Mouse (Mus musculus): ENCODE measurements around the gene Six2. TPM values are rescaled to one million over a fixed set of nuclear protein-coding genes. Genes with fewer than 3 reads are reported as not detected.
A peak's percentile ranks its signal among the peaks of the same experiment; 100 is the strongest.
"Not testable (repeated sequence)": the region's sequence is repeated elsewhere in the genome, so short reads cannot be mapped to it uniquely, and the experiment has no call there.

Six2 gene
- total RNA-seq, 2 experiments from 2014 or later = 0.24 to 0.61 TPM

DNA sequence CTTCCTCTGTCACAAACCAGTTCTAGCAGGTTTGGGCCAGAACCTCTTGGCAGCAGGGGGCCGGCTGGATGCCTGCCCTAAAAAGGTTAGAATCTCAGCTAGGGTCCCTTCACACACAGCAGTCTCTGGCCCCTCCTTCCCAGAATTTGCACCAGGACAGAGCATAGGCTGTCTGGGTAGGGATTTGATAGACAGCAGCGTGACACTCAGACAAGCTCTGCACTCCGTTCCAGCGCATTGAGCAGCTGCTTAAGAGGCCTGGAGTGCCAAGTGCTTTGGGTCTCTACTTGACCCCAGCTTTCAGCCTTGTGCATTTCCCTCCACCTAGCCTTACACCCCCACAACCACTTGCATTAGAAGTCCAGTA, 2.9 kb upstream of the Six2 start:
- intact Hi-C loops (cut with DNase I) = no loop called here

DNA sequence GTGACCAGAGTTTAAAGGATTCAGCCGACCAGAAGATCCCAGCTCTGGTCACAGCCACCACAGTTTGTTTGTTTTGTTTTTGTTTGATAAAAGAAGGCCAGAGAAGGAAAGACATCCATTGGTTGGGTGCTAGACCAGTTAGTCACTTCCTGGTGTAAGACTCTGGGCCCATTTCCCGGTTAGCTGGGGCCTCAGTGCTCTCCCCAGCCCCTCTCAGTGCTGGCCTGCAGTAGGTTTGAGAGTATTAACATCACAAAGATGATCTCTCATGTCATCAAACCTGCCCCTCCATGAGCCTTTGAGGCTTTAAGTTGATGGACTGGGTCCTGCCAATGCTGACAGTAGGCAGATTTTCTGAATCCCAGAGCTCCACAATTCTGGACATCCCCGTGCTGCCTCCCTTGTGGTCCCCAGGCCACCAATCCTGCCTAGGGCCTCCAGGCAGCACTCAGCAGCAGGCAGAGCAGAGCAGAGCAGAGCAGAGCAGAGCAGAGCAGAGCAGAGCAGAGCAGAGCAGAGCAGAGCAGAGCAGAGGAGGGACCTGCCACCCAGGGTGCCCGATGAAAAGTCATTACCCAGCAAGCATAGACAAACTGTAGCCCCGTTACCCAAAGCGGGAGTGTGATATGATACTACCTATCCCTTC, 2.4 kb upstream of the Six2 start:
- DNase-seq = no peak
- intact Hi-C loops (cut with DNase I) = no loop called here

More for the DNA sequence above, 2.9 kb upstream of the Six2 start:
- no peak for DNase-seq

DNA sequence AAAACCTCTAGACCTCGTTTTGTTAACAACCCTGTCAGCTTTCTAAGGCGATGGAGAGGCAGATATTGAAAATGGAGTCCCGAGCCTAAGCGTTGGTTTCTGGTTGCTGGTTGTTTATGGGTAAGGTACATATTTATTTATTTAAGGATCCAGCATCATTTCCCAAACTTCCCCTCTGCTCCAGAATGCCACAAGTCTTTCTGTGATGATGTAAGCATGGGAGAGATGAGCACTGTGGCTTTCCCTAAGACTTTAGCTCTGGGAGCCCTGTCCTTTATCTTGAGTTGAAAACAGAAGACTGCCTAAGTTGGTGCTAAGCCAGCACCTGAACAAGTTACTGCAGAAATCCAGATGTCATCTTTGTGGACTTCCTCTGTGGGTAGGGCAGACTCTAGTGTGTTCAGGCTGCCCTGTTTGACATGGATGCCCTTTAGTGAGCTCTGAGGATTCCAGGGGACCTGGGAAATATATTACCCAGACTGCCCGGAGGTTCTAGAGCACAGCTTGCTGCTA, 1.8 kb upstream of the Six2 start:
- intact Hi-C loops (cut with DNase I) = no loop called here
- DNase-seq = no peak

DNA sequence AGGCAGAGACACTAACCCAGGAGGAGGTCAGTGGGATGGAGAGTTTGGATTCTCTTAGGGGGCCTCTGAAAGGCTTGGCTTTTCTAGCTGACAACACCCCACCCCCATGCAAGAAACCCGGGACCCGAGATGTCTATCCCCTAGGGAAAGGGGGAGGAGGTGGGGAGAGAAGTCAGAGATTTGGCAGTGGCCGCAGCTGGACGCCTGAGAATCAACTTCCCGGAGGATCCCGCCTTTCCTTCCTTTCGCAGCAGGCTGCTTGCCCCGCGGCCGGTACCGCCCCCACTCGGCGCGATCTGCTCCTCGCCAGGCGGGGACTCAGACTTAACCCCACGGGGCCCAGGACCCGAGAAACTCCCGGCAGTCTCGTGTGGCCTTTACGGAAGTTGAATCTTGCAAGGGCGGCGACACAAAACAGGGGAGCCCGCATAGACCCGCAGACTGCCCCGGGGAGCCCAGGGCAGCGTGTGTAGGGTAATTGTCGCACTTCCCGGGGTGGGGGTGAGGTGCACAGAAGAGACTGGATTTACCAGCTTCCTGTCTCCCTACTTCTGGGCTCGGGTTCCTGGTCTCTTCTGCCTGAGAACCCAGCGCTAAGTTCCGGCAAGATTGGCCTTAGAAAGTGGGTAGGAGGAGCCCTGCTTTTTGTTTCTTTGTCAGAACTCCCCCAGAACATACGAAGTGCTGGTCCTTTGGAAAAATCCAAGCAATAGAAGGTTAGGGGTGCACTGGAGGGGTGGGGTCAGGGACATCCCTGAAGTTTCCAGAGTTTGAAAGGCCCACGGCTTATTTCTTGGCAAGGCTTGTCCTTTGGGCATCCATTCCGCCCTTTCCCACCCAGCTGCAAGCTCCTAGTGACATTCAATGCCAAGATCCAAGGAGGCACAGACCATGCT, 1.1 kb upstream of the Six2 start:
- intact Hi-C loops (cut with DNase I) = no loop called here
- peak; percentile 71 to 73 for DNase-seq

DNA sequence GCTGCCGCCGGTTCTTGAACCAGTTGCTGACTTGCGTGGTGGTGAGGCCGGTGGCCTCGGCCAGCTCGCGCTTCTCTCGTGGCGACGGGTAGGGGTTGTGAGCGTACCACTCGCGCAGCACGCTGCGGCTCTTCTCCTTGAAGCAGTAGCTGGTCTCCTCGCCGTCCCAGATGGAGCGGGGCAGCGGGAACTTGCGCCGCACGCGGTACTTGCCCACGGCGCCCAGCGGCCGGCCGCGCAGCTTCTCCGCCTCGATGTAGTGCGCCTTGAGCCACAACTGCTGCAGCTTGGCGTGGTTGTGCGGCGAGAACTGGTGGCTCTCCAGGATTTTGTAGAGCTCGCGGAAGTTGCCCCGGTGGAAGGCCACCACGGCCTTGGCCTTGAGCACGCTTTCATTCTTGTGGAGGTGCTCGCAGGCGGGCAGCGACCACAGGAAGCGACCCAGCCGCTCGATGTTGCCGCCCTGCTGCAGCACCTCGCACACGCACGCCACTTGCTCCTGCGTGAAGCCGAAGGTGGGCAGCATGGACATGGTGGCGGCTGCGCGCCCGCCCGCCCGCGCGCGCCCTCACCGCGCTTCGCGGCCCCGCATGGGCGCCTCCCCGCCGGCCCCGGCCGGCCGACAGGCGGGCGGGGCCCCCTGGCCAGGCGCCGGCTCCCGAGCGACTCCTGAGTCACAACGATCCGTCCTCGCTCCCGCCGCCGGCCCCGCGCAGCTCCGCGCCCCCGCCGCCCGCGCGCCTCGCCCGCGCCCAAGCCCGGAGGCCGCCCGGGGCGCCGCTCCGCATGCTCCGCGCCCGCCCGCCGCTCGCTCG, 446 bp downstream of the Six2 start:
- DNase-seq = peak in 1 of 2 experiments; percentile 33
- intact Hi-C loops (cut with DNase I) = no loop called here

DNA sequence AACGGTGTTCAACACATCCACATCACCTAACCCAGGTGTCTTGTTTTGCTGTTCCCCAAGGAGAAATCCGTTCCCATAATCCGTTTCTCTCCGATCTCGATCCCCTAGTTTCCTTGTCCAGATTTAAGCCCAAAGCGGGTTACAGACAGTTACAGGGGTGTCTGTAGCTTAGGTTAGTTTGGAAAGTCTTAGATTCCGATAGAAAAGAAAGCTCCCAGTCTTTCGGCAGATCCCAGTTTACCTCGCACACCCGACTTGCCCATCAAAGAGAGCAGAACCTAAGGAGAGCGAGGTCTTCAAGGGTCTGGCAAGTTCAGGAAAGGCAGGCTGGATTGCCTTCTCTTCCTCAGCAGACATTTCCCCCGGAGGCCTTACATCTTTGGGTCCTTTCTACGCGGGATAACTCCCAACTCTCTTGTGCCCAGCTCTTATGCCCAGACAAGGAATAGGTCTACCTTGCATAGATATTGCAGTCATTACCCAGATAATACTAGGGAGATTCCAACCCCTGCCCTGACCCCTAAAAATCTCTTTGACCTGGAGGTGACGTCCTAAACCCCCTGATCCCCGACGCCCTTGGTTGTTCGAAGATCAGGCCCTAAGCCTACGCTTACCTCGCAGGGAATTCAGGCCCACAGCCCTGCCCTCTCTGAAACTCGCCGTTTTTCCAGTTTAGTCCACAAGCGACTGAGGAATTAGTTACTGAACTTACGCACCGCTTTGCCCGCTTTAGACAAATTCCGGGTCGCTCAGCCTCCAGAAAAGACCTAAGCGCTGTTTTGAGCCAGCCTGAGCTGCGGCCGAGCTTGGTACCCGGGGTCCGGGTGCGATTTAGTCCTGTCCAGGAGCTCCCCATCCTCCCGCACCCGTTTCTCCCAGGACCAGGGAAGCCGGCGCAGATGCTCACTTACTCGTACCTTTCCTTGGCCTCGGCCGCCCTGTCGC, 1.3 kb downstream of the Six2 start:
- no peak for DNase-seq
- intact Hi-C loops (cut with DNase I) = no loop called here

DNA sequence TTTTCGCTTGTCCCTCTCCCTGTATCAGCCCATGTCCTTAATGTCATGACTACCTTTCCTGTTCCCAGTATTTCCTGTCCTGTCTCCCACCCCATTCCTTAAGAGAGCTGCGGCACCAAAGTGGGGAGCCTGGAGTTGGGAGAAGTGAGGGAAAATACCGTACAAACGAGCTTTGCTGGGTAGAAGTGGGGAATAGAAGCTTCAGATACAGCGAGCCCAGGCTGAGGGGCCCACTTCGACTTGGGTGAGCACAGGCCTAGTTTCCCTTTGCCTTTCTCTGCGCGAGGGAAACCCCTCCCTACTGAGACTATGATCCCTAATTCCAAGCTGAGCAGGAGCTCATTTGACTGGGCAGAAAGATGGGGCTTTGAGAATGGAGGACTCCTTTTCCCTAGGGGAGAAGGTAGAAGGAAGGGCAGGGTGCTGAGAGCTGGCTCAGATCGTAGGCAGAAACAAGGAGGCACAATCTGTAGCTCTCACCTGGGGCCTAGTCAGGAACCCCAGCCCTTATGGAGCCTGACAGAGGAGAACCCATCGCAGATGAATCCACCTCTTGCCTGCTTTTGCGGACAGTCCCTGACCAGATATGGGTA, 2.3 kb downstream of the Six2 start:
- intact Hi-C loops (cut with DNase I) = no loop called here
- no peak for DNase-seq

DNA sequence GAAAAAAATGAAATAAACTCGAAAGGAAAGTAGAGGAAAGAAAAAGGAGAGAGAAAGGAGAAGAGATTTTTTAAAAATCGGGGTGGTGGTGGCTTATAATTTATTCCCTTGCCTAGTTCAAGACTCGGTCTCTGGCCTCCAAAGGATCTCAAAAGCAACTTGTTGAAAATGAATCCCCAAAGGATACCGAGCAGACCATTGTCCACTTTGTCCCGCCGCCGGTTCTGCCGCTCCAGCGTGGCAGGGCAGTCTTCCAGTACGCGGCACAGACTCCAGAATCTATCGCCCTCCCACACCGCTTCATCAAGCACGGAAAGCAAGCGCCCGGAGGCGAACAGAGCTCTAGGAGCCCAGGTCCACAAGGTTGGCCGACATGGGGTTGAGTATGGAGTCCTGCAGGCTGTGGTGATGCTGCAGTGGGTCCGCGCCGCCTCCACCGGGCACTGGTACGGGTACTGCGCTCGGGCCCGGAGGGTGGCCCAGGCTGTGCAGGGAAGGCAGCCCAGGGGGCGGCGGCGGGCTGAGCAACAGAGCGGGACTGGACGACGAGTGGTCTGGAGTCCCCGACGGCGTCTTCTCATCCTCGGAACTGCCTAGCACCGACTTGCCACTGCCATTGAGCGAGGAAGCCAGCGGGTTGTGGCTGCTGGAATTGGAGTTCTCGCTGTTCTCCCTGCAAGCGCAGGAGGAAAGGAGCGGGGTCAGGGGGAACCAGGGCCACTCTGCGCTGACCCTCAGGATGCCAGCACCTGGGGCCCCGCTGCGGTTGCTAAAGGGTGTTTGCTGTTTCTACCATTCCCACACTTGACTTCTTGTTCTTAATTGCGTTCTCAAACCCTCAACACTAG, 3.0 kb downstream of the Six2 start:
- no peak for DNase-seq
- intact Hi-C loops (cut with DNase I) = no loop called here

DNA sequence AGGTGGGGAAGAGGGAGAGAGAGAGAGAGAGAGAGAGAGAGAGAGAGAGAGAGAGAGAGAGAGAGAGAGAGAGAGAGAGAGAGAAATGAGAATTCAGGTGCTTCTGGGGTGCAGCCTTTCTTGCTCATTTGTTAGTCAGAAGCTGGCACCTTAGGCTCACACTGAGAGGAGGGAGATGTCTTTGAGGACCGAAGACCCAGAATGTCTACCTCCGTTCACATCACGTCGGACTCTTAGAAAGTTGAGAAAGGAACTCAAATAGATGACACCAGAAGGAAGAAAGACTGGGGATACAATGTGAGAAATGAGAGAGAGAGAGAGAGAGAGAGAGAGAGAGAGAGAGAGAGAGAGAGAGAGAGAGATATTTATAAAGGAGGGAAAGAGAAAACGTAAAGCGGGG, 3.6 kb downstream of the Six2 start:
- DNase-seq; intact Hi-C loops (cut with DNase I): not testable (repeated sequence)

DNA sequence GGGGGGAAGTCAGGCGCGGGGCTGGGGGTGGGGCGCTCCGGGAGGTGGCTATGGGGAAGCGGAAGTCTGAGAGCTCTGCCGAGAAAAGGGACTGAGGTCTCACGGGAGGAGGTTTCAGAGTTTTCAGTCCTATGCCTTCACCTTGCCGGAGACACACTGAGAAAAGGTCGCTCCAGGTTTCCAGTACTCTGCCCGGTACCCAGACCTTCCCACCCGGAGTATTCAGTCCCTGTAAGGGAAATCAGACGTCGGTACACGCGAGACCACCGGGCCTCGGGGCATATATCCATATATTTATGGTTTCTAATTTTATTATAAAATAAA, 4.1 kb downstream of the Six2 start:
- no peak for DNase-seq
- intact Hi-C loops (cut with DNase I) = no loop called here

DNA sequence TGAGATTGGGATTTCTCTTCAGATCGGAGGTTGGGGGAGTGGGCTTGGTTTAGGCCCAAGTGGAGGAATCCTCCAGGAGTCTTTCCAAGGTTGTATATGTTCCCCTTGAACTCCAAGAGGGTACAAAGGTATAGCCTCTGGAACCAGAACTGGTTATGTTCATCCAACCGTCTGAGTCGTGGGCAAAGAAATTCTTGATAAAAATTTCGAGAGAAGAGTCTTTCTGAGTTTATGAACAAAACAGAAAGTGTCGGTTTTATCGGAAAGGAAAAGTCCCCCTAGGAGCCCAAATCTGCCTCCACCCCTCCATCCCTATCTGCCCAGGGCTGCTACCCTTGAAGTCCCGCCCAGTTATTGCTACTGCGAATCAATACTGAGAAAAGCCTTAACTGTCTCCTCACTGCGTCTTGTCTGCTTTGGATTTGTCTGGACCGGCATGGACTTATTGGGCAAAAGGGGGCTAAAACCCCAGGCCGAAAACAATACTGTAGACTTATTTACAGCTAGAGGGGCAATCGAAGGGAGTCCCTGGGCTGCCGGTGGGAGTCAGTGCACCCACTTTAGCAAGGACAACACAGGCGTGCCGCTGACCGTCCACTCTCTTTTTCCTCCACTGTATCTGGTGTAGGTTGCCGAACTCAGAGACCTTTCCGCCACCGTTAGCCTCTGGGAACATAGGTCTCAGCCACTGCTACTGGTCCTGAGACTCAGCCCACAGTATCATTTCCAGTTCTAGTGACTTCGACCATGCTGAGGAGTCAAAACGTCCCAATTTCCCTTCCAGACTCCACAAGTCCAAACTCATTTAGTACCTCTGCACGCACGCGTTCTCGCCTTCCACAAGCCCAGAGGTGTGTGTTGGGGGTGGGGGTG, 4.7 kb downstream of the Six2 start:
- intact Hi-C loops (cut with DNase I) = no loop called here

DNA sequence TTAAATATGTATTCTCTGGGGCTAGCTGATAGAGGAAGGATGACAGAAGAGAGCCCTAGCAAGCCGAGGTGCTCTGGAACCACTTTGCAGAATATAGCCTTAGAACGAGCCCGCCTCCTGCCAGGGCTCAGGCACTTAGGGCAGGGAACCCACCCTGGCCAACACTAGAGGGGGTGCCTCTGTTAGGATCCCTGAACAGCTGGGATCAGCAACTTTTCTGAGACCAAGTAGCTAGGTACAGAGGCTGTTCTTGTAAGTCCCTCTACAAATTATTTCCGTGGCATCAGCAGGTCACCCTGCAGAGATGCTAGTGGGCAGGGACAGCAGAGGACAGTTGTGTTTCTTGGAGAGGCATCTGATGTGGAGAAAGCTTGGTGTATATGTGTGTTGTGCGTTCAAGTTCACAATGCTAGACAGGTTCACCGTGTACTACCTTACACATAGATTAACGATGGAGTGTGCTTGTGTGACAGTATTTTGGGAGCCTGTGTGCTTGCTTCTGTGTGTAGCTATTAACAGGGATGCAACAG, 5.8 kb downstream of the Six2 start:
- intact Hi-C loops (cut with DNase I) = no loop called here
- no peak for DNase-seq

More for the DNA sequence above, 4.7 kb downstream of the Six2 start:
- no peak for DNase-seq

DNA sequence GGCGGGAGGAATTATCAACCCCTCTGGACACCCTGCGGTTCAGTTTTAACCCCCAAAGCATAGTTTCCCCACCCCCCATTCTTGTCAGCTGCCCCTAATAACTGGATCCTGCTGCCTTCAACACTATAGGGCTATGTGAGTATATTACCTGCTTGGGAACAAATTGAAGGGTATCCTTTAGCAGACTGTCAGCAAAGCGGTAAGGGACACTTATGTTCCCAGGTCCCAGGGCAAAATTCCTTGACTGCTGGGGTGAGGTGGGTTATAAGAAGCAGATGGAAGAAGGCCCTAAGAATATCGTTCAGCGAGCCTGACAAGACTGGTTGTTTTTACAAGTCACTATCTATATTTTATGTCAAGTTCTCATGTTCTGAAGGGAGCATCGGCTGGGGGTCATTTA, 6.3 kb downstream of the Six2 start:
- DNase-seq = no peak
- intact Hi-C loops (cut with DNase I) = no loop called here

DNA sequence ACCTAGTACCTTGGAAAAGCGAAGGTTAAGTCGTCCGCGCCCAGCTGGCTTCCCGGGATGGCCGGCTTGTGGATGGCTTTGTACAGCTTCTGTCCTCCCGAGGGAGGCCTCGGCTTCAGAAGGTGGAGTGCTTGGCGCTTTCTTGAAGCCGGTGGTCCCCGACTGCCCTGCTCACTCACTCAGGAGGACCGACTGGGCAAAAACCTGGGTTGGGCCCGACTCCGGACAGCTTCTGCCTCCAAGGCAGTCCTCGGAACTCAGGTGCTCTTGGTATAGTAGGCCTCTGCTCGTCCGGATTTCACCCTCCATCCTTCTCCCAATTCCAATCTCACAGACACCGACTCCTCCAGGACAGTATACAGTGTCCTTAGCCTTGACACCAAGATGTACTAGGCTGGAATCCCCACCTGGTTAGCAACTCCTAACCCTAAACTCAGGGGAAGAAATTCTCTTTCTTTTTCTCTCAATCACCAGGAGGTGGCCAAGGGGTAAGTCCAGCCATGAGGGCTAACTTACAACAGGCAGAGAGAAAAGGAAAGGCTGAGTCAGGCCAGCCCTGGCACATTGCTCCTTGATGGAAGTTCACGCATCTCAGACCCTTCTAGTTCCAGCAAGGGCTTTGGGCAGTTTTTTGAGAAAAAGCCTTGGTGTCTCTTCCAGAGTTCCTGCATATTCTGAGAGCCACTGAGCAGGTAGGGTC, 7.1 kb downstream of the Six2 start:
- DNase-seq = no peak
- intact Hi-C loops (cut with DNase I) = no loop called here

DNA sequence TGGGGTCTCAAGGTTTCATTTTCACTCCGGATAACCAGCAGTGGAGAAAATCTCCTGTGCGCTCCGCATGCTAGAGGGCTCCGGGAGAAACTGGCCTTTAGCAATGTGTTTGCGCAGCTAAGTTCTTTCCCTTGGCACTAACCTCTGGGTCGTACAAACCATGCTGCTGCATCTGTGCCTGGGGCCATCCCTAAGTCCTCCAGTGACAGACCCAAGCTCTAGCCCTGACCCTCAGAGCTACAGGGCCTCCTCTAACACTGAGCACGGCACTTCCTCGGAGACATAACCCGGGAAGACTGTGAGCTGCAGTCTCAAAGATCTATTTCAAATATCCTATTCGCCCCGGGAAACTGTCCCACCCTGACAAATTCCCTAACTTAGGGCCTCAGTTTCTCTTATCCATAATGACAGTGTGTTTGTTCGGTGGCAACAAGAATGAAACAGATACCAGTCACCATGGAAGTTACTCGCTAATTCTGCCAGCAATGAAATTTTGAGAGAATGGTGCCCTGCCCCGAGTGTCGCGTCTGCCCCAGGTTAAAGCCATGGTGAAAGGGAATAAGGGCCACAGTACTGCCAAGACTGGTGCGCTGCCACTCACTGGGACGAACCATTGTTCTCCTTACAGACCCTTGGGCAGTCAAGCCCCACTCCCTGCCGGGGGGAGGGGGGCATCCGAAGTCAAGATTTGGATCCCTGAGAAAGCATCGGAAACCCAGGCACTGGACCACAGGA, 7.8 kb downstream of the Six2 start:
- intact Hi-C loops (cut with DNase I) = no loop called here
- DNase-seq = no peak

DNA sequence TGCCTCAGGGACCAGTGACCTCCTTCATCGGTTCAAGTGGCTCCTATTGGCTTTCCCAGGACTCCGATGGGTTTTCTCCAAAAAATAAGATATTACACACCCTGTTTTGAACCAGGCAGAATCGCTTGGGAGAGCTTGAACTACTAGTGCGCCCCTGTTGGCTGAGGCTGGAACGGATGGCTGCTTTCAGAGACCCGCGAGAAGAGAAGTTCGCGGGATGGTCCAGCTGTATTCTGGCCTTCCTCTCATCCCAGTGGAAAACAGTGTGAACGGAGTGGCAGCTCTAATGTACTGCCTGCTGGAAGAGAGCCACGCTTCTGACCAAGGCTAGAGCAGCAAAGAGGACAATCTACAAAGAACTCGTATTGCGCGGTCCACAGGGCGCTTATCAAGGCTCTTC, 8.4 kb downstream of the Six2 start:
- intact Hi-C loops (cut with DNase I) = no loop called here
- DNase-seq = peak in 1 of 2 experiments; percentile 50
